Mouse (Mus musculus) kidney, embryonic 15.5 days (tissue): ENCODE results near the gene AL732309.1. TPM values are rescaled to one million over a fixed set of nuclear protein-coding genes. Genes with fewer than 3 reads are reported as not detected.

Experiments used
- ATAC-seq: fragments of 200-750 bp; cut with Nextera tagmentation; replicated peaks from 2 replicates; pipeline ENCODE4 v1.8.0; 2017; ENCODE audit warnings: moderate TSS enrichment; ENCODE audit not compliant: low FRiP score
- H3K27ac ChIP-seq: fragments of 300-500 bp; sonication (generic); 2 replicates; pipeline ENCODE4 v1.5.1; 2015; ENCODE audit warnings: mild to moderate bottlenecking, inconsistent platforms
- H3K27me3 ChIP-seq: fragments of 300-500 bp; sonication (generic); 2 replicates; pipeline ENCODE4 v1.6.1; 2015; ENCODE audit warnings: inconsistent platforms
- H3K36me3 ChIP-seq: fragments of 300-500 bp; sonication (generic); 2 replicates; pipeline ENCODE4 v1.6.1; 2015; ENCODE audit warnings: inconsistent platforms
- H3K4me1 ChIP-seq: fragments of 300-500 bp; sonication (generic); 2 replicates; pipeline ENCODE4 v1.6.1; 2015; ENCODE audit warnings: inconsistent platforms
- H3K4me2 ChIP-seq: fragments of 300-500 bp; sonication (generic); 2 replicates; pipeline ENCODE4 v1.6.1; 2015; ENCODE audit warnings: moderate library complexity, mild to moderate bottlenecking, inconsistent platforms
- H3K4me3 ChIP-seq: fragments of 300-500 bp; sonication (generic); replicated peaks from 2 replicates; pipeline ENCODE4 v1.5.1; 2015; ENCODE audit warnings: mild to moderate bottlenecking, inconsistent platforms
- H3K9ac ChIP-seq: fragments of 300-500 bp; sonication (generic); 2 replicates; pipeline ENCODE4 v1.6.1; 2015; ENCODE audit warnings: mild to moderate bottlenecking, inconsistent platforms
- H3K9me3 ChIP-seq: fragments of 300-500 bp; sonication (generic); replicated peaks from 2 replicates; pipeline ENCODE4 v1.6.1; 2016; ENCODE audit warnings: inconsistent platforms
- WGBS: fragments of 180-500 bp; shearing (Covaris S2); methylation state at CpG from one replicate; pipeline ENCODE4 v1.1.7; 2015; ENCODE audit warnings: mixed read lengths; 5-methylcytosine and 5-hydroxymethylcytosine counted together
- polyA plus RNA-seq: library from polyadenylated mRNA; unstranded; fragments of >200 nt; fragmentation: Nextera tagmentation; extraction: Ambion mirVana; gene quantifications from 2 replicates; pipeline ENCODE4 v1.2.1, GENCODE M21; 2015

The AL732309.1 gene
- polyA plus RNA-seq, 1 experiment from 2014 or later: 5.4 TPM

DNA sequence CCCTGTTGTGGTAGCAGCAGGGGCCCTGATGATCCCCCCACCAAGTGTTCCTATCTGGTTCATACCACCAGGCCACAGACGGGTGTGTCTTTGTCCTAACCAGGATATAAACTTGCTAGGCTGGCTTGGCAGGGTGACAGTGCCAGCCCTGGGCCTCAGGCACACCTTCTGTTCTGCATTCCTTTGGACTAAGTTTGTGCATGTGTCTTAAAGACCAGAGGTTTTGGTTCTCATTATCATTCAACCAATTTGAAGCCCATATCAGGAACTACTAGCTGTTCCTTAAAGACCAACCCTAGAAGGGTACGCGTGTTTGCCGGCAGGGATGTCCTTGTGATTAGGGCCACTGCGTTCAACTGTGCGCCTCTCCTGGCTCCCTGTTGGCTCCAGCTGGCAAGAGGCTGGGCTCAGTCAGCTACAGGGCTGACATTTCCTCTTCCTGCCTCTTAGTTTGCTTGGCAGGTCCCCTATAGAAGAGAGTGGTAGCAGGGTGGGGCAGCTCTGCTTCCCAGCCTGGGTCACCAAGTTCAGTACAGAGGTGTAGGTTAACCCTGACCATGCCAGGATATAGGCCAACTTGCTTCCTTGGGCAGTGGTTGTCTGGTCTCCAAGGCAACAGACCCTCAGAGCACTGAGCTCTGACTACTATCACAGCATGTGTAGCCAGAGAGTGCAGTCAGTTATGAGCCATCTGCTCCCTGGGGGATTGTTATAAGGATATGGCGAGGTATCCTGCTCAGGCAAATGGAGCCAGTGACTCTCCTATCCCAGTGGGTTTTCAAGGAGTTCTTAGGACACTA is 40.4 kb upstream of the AL732309.1 start:
- Histone ChIP-seq H3K9ac (no peak overlapping the region), H3K27ac (0 out of 2 replicates have a peak overlapping the region, but pooled peaks have one; percentile 61), H3K4me1 (peaks cover 28% of the 10 kb centered on the region), H3K4me2 (no peak overlapping the region), H3K9me3 (no peaks in the 10 kb centered on the region), H3K27me3 (peaks cover 44% of the 10 kb centered on the region), H3K4me3 (no peak overlapping the region), H3K36me3 (peaks cover 45% of the 10 kb centered on the region)
- ATAC-seq: no peak; the same call in 1 of the 2 replicates
- WGBS: 55% methylated on average over 7 of the region's 7 CpGs

- peaks cover 50% of the 10 kb centered on the region for H3K36me3 ChIP-seq
- ATAC-seq: no peak
- peaks cover 37% of the 10 kb centered on the region for H3K27me3 ChIP-seq
- H3K4me1 ChIP-seq: peaks cover 21% of the 10 kb centered on the region
- peak overlapping the region; percentile 61; the same call in 1 of the 2 replicates for H3K27ac ChIP-seq
- H3K9ac ChIP-seq: no peak overlapping the region
- H3K4me3 ChIP-seq: no peak overlapping the region
- H3K9me3 ChIP-seq: no peaks in the 10 kb centered on the region
- no peak overlapping the region for H3K4me2 ChIP-seq
- 76% methylated on average over 1 of the region's 1 CpGs for WGBS
These were observed 39.7 kb upstream of the AL732309.1 start for GRCm38 (mm10) chr2:25286314-25286713.

- Histone ChIP-seq H3K4me3 (no peak overlapping the region), H3K9me3 (no peaks in the 10 kb centered on the region), H3K4me2 (no peak overlapping the region), H3K27ac (0 out of 2 replicates have a peak overlapping the region, but pooled peaks have one; percentile 61), H3K9ac (no peak overlapping the region), H3K27me3 (peaks cover 29% of the 10 kb centered on the region), H3K4me1 (peaks cover 13% of the 10 kb centered on the region), H3K36me3 (peaks cover 57% of the 10 kb centered on the region)
- 90% methylated on average over 2 of the region's 2 CpGs for WGBS
- ATAC-seq: no peak
These were observed 38.9 kb upstream of the AL732309.1 start for GRCm38 (mm10) chr2:25285551-25285950.

DNA sequence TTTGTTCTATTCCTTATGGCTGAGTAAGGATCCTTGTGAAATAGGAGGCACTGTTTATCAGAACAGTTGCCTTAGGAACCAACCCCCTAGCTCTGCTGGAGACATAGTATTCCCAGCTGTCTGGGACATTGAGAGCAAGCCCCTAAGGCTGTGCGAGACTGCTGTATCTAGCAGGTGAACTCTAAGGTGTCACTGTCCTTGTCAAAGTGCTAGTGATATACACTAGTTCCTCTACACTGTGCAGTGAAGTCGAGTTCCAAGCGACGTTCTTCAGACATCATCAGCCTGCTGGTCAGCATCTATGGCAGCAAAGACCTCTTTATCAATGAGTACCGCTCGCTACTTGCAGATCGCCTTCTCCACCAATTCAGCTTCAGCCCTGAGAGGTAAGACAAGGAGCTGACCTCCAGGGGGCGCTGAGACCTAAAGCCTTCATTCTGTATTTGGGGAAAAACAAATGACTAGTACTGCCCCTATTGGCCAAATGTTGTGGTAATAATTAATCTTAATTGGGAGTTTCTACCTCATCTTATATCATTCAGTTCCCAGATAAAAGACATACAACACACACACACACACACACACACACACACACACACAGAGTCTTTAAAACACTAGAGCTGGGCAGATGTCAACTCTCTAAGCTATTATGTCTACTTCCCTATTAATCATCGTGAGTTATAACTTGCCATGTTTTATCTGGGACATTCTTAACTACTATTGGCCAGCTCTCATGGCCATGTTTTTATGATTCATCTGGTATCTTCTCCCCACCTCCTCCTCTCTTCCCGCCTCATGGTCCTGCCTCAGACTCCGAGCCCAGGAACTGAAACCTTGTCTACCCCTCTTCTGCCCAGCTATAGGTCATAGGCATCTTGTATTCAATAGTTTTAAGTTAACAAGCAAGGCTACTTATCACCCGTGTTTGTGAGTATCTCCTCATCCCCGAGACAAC is 32.5 kb upstream of the AL732309.1 start:
- no peak overlapping the region for H3K27ac ChIP-seq
- no peak overlapping the region for H3K4me2 ChIP-seq
- H3K9me3 ChIP-seq: no peaks in the 10 kb centered on the region
- no peaks in the 10 kb centered on the region for H3K27me3 ChIP-seq
- no peak overlapping the region for H3K9ac ChIP-seq
- WGBS: 66% methylated on average over 13 of the region's 13 CpGs
- H3K4me1 ChIP-seq: peaks cover 3% of the 10 kb centered on the region; the same call in 1 of the 2 replicates
- H3K36me3 ChIP-seq: peaks cover 98% of the 10 kb centered on the region
- ATAC-seq: no peak; the same call in 1 of the 2 replicates
- H3K4me3 ChIP-seq: no peak overlapping the region

- Histone ChIP-seq H3K27me3 (no peaks in the 10 kb centered on the region), H3K9me3 (no peaks in the 10 kb centered on the region), H3K27ac (0 out of 2 replicates have a peak overlapping the region, but pooled peaks have one; percentile 61), H3K4me3 (peak overlapping the region; percentile 73), H3K4me2 (peak overlapping the region; percentile 93), H3K9ac (peak overlapping the region; percentile 87), H3K36me3 (peaks cover 72% of the 10 kb centered on the region), H3K4me1 (peaks cover 30% of the 10 kb centered on the region)
- 29% methylated on average over 16 of the region's 16 CpGs for WGBS
- no peak for ATAC-seq
These were observed 26.3 kb upstream of the AL732309.1 start for GRCm38 (mm10) chr2:25273010-25273409.

DNA sequence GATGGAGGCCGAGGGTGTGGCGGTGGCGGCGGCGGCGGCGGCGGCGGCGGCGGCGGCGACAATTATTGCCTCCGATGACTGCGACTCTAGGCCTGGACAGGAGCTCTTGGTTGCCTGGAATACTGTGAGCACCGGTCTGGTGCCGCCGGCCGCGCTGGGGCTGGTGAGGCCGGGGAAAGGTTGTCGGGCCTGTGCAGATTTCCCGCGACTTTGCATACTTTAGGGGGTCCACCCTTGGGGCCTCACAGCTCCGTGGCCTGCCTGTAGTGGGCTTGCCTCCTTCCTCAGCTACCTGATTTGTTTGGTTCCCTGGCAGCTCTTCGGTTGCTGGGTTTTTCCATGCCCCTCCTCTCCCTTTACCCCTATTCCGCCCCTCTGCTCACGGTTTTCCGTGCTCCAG is 25.9 kb upstream of the AL732309.1 start:
- H3K27ac ChIP-seq: peak overlapping the region; percentile 61
- peak overlapping the region; percentile 73 for H3K4me3 ChIP-seq
- no peaks in the 10 kb centered on the region for H3K9me3 ChIP-seq
- no peaks in the 10 kb centered on the region for H3K27me3 ChIP-seq
- peak overlapping the region; percentile 93 for H3K4me2 ChIP-seq
- peaks cover 30% of the 10 kb centered on the region for H3K4me1 ChIP-seq
- under 1% methylated on average over 28 of the region's 29 CpGs for WGBS
- ATAC-seq: peak; percentile 65
- peaks cover 67% of the 10 kb centered on the region for H3K36me3 ChIP-seq
- H3K9ac ChIP-seq: peak overlapping the region; percentile 87

- under 1% methylated on average over 55 of the region's 55 CpGs for WGBS
- peak within 1 kb of the TSS; percentile 73 for H3K4me3 ChIP-seq
- H3K36me3 ChIP-seq: peaks cover 61% of the 10 kb centered on the region
- H3K4me2 ChIP-seq: peak within 1 kb of the TSS; percentile 93
- H3K9ac ChIP-seq: peak within 1 kb of the TSS; percentile 87
- ATAC-seq: peak; percentile 97
- H3K4me1 ChIP-seq: peaks cover 36% of the 10 kb centered on the region
- H3K27ac ChIP-seq: peak within 1 kb of the TSS; percentile 85
- H3K27me3 ChIP-seq: no peaks in the 10 kb centered on the region
- no peaks in the 10 kb centered on the region for H3K9me3 ChIP-seq
These were observed 25.3 kb upstream of the AL732309.1 start, which contains the start of the genes Ssna1 and Anapc2 for GRCm38 (mm10) chr2:25271827-25272511. Gene Ssna1 (minus strand): TSS chr2:25272438. Gene Anapc2 (plus strand): TSS chr2:25272478.

GRCm38 (mm10) chr2:25267746-25268309 is 21.2 kb upstream of the AL732309.1 start:
- WGBS: 71% methylated on average over 4 of the region's 4 CpGs
- ATAC-seq: no peak
- H3K4me3 ChIP-seq: no peak overlapping the region
- H3K27ac ChIP-seq: no peak overlapping the region
- H3K9me3 ChIP-seq: no peaks in the 10 kb centered on the region
- peaks cover 60% of the 10 kb centered on the region for H3K4me1 ChIP-seq
- H3K4me2 ChIP-seq: no peak overlapping the region
- peaks cover 25% of the 10 kb centered on the region for H3K36me3 ChIP-seq
- no peak overlapping the region for H3K9ac ChIP-seq
- H3K27me3 ChIP-seq: peaks cover 11% of the 10 kb centered on the region

DNA sequence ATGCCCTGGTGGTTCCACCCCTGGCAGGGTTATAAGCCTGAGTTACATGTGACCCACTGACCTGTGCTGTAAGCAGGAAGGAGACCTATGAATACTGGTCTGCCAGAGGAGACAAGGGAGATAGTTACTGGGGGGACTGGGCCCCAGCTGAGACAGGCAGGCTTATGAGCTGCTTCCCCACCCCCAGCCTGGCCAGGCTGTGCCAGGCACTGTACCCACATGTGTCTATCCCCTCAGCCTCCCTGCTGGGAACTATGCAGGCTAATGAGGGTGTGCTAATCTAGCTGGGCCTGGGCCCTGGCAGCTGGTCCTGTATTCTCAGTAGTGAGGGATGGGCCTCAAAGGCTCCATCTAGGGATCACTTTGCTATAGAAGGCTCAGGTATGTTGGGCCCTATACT is 20.6 kb upstream of the AL732309.1 start:
- no peak overlapping the region for H3K9ac ChIP-seq

GRCm38 (mm10) chr2:25266720-25267119 is 20.1 kb upstream of the AL732309.1 start:
- Histone ChIP-seq H3K4me2 (peak overlapping the region; percentile 97; the same call in 1 of the 2 replicates), H3K9me3 (no peaks in the 10 kb centered on the region), H3K4me1 (peaks cover 65% of the 10 kb centered on the region), H3K4me3 (no peak overlapping the region), H3K36me3 (peaks cover 25% of the 10 kb centered on the region), H3K9ac (peak overlapping the region; percentile 2; the same call in 1 of the 2 replicates), H3K27ac (no peak overlapping the region), H3K27me3 (peaks cover 11% of the 10 kb centered on the region)
- WGBS: 33% methylated on average over 2 of the region's 2 CpGs
- no peak for ATAC-seq

More for the DNA sequence above, 20.6 kb upstream of the AL732309.1 start:
- no peaks in the 10 kb centered on the region for H3K9me3 ChIP-seq
- peaks cover 61% of the 10 kb centered on the region for H3K4me1 ChIP-seq
- H3K4me2 ChIP-seq: no peak overlapping the region
- peaks cover 25% of the 10 kb centered on the region for H3K36me3 ChIP-seq
- no peak for ATAC-seq
- H3K27ac ChIP-seq: no peak overlapping the region
- peaks cover 11% of the 10 kb centered on the region for H3K27me3 ChIP-seq
- no peak overlapping the region for H3K4me3 ChIP-seq
